Mouse (Mus musculus): ENCODE results near the gene Sos2.

DNA sequence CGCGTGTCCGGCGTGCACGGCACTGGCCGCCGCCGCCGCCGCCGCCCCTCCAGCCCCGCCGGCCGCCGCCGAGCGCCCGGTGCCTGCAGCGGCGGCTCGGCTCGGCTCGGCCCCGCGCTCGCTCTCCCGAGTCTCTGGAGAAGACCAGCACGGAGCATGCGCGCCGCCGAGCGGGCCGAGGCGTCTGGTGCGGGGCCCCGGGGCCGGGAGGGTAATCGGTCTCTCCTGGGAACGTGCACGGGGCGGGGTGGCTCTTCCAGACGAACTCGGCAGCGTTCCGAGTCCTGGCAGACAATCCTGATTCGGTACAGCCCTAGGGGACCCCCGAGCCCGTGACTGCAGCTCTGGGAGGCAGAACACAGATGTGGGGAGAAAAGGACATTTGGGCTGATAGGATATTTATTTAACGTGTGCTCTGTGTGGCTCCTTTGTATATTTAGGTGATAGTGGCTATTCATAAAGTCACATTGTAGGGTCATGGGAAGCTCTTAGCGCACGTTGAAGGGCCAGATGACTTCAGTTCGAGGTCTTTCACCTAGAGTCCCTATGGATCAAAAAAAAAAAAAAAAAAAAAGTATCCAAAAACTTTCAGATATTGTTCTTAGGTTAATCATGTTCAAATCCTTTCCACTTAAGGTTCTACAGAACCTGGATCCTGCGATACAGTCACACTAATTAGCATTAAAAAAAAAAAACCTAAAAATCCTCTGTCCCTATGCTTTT, 574 bp upstream of the Sos2 start:
- 0 out of 6 replicates have a peak, but pooled peaks of 1 of the 3 experiments have one; percentile 0 for TF ChIP-seq CTCF (IDR thresholded peaks at IDR 0.05 in 2 of 3, conservative IDR thresholded peaks at IDR 0.05 in 1 of 3; ENCODE audit: control insufficient read depth in 1 of 3, insufficient read depth in 1 of 3, low read depth in 2 of 3, low read length in 3 of 3, poor library complexity in 1 of 3, severe bottlenecking in 1 of 3)
- TF ChIP-seq USF2 (IDR thresholded peaks at IDR 0.05; ENCODE audit: borderline replicate concordance in 1 of 2, insufficient read depth in 1 of 2, low read depth in 1 of 2, low read length in 2 of 2), result no peak
- no peak for TF ChIP-seq POLR2AphosphoS2 (IDR thresholded peaks at IDR 0.05; ENCODE audit: low read length)
- no peak for TF ChIP-seq EP300 (IDR thresholded peaks at IDR 0.05; ENCODE audit: low read depth in 1 of 2, low read length in 2 of 2)
- TF ChIP-seq ZC3H11A (IDR thresholded peaks at IDR 0.05; ENCODE audit: low read depth, low read length), result no peak
- peak; percentile 19 to 56; a peak in 1 of 4 replicates for TF ChIP-seq POLR2A (IDR thresholded peaks at IDR 0.05; ENCODE audit: control insufficient read depth in 1 of 2, insufficient read depth in 1 of 2, low read depth in 1 of 2, low read length in 2 of 2, poor library complexity in 1 of 2)
- no peak; the same call in 1 of the 2 replicates for TF ChIP-seq MYC (IDR thresholded peaks at IDR 0.05; ENCODE audit: low read depth, low read length)
- TF ChIP-seq E2F4 (IDR thresholded peaks at IDR 0.05; ENCODE audit: borderline replicate concordance, low read depth, low read length), result no peak
- no peak for TF ChIP-seq GATA1 (IDR thresholded peaks at IDR 0.05; ENCODE audit: low read depth, low read length)
- no peak for TF ChIP-seq GABPA (IDR thresholded peaks at IDR 0.05; ENCODE audit: low read depth, low read length)
- no peak for TF ChIP-seq ZKSCAN1 (IDR thresholded peaks at IDR 0.05; ENCODE audit: low read depth, low read length)
- no peak for TF ChIP-seq TAL1 (IDR thresholded peaks at IDR 0.05; ENCODE audit: low read length)
- no peak; the same call in 1 of the 2 replicates for TF ChIP-seq CHD1 (IDR thresholded peaks at IDR 0.05; ENCODE audit: low read depth, low read length)
- TF ChIP-seq USF1 (IDR thresholded peaks at IDR 0.05; ENCODE audit: low read depth, low read length), result no peak
